Mouse (Mus musculus): ENCODE data around the gene Ankrd9. TPM values are rescaled to one million over a fixed set of nuclear protein-coding genes. Genes with fewer than 3 reads are reported as not detected.

Ankrd9 gene
- 25.5 and 30.5 TPM in 2 replicates for polyA plus RNA-seq (2012; rRNA removed)

GRCm38 (mm10) chr12:110978607-110979406, at the start of gene Ankrd9:
TSS of gene Ankrd9 (minus strand) at chr12:110979040.
- peak; percentile 86 to 93 for DNase-seq (ENCODE audit: extremely low spot score in 1 of 2, low spot score in 1 of 2)

GRCm38 (mm10) chr12:111021577-111021976, 42.7 kb upstream of the Ankrd9 start:
- no peak for DNase-seq (ENCODE audit: extremely low spot score in 1 of 2, low spot score in 1 of 2)

- no peak for DNase-seq (ENCODE audit: extremely low spot score in 1 of 2, low spot score in 1 of 2)
Measured at GRCm38 (mm10) chr12:111021138-111021537, 42.3 kb upstream of the Ankrd9 start.

DNA sequence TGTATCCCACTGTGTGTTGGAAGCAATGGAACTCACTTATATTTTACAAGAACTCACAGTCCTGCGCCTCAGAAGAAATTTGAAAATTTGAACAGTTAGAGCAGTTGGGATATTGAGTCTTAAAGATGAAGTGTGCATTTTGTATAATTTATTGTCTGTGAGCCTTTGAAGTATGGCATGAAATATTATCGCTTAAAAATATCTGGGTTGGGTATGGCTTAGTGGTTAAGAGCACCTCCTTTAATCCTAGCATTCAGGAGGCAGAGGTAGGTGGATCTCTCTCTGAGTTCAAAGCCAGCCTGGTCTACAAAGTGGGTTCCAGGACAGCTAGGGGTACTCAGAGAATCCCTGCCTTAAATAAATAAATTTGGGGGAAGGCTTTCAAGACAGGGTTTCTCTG, 40.2 kb upstream of the Ankrd9 start:
- no peak for DNase-seq (ENCODE audit: extremely low spot score in 1 of 2, low spot score in 1 of 2)

DNA sequence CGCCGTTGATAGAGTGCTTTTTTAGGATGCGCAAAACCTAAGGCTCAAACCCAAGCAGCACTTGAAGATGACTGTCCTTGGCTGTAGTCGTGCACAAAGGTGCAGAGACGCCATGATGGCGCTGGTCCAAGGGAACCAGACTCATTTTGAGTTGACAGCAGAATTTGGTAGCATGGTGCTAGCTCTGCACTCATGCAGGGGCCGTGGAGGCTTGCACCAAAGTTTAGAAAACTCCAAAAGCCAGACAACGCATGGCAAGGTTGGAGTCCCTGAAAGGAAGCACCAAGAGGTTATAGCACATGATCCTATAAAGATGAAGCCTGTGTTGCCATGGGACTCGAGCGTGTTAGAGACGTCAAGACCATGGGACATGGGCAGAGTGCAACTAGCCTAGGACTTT, 39.2 kb upstream of the Ankrd9 start:
- DNase-seq (ENCODE audit: extremely low spot score in 1 of 2, low spot score in 1 of 2), result no peak

DNA sequence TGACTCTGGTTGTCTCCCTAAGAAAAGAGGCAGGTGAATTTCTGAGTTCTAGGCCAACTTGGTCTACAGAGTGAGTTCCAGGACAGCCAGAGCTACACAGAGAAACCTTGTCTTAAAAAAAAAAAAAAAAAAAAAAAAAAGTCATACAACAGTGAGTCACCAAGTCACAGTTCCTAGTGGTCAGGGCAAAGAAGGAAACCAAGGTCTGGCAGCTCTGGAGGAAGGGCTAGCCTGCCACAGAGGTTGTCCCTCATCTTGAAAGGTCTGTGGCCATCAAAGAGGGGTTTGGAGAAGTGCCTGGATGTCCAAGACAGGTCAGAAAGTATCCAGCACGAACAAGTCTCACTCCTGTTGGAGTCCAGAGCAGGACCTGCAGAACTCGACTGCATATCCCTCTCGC, 38.0 kb upstream of the Ankrd9 start:
- DNase-seq (ENCODE audit: extremely low spot score in 1 of 2, low spot score in 1 of 2), result no peak

DNA sequence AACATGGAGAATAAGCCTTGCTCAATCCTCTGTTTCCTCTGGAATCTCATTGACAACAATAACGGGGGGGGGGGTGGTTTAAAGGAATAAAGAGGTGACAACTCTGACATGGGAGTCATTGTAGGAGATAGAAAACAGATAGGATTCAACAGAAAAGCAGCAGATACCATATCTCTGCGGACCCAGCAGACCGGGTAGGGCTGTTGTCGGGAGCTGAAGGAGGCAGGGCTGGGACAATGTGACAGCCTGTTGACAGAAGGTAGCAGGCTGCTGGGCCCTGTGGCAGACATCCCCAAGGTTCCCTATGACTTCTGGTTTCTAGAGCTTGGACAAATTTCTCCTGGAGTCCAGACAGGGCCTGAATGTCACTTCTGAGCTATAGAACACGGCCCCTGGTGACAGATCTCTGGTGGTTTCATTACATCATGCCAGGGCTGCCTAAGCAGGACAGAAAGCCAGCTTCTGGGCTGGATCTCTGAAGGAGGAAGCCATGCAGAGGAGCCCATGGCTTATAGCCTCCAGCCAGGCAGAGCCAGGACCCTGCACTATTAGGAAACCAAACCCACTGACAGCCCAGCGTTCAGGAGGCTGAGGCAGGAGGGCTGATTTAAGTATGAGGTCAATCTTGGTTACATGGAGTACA, 30.9 kb upstream of the Ankrd9 start:
- no peak for DNase-seq (ENCODE audit: extremely low spot score in 1 of 2, low spot score in 1 of 2)

DNA sequence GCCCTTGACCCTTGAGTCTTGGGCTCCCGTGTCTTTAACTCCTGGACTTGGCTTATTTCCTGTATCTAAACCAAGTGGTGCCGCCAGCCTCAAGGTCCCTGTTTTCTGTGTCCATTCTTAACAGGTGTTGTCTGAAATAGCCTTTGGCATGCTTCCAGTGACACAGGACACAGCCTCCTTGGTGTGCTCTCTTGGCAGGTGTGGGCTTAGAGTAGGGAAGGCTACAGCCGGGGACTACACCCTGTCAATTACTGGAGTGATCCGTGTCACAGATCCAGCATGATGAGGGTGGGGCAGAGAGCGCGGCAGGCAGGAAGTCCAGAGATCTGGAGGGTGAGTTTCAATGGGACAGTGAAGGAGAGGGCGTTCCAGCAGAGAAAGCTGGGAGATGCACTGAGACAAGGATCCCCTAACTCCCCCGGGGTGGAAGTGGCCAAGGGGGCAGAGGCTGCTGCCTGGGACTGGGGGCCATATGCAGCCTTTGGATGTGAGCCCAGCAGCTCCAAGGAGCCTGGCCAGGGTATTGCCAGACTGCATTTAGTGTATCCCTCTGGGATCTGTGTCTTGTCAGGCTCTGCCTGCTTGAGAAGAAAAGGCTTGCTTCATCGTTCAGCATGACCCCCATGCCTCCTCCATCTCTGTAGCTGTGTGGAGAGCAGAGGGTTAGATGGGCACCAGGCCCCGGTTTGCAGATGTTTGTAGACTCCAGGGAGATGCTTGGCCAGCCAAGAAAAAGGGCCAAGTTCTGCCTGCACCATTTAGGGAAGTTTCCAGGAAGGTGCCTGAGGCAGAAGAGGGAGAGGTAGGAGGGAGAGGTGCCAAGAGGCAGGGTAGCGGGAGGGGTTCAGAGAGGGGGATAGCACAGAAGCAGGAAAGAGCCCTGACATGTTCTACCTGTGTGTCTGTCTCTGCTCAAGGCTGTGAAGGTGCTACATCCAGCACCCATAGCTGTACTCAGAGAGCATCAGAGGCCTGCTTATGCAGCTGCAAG, 30.0 kb upstream of the Ankrd9 start:
- DNase-seq (ENCODE audit: extremely low spot score in 1 of 2, low spot score in 1 of 2), result no peak

DNA sequence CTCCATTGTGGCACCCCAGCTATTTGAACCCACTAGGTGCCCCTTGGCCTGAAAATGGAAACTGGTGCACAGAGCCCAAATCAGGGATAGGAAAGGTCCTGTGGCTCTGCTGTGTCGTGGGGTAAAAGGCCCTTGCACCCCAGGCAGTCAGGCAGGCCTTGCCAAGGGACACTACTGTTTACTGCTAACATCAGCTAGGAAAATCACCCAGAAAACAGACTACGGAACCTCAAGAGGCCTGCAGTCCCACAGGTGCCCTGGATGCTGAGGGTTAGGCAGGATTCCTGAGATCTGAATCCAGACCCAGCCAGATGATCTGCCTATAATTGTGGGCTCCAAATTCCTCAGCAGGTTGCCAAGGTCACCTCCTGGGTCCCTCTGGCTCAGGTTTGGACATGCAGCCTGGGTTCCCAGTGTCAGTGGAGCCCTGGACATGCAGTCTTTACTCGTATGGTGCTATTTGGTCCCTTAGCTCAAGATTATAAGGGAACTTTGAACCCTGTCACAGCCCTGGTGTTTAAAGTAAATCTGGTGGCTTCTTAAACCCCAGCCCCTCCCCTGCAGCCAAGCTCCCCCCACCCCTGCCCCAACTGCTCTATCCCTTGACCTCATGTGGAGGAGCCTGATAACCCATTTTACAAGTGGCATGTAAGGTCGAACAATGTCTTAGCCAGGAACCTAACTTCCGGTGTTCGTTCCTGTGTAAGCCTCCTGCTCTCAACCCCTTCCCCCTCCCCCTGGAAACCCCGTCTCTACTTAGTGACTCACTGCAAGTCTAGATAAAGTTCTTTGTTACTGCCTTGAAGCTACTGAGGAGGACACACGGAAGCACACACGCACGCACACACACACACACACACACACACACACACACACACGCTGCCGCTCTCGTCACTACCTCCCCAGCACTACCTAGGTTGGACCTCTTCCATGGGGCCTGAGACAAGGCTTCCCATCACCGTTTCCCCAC, 28.6 kb upstream of the Ankrd9 start:
- no peak for DNase-seq (ENCODE audit: extremely low spot score in 1 of 2, low spot score in 1 of 2)

DNA sequence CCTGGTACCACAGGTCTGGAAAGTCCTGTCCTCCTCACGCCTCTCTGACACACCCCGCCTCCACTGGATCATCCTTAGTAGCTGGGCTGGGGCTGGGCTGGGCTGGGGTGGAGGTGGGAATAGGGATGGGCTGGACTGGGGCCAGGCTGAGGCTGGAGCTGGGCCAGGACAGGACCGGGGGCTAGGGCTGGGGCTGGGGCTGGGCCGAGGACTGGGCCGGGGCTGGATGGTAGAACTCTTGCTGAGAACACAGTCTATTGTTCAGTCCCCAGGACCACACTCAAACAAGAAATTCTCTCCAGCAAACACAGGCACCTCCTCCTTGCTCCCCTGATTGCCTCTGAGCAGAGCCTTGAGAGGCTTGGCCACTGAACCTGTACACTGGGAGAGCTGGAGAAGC, 27.5 kb upstream of the Ankrd9 start:
- DNase-seq (ENCODE audit: extremely low spot score in 1 of 2, low spot score in 1 of 2), result no peak

DNA sequence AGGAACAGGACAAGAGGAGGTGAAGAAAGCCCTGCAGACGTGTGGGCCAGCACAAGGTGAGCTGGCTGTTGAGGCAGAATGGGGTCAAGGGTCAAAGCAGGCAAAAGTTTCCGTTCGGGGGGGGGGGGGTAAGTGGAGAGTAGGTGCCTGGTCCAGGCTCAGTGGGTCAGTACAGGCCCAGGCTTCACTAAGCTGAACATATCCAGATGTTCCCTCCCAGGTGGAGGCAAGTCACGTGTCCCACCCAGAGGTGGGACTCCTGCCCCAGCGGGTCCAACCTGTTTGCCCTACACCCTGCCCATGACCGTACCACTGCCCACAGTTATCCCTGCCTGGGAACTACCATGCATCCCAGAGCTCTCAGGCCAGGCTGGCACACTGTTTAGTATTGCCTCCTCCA, 27.0 kb upstream of the Ankrd9 start:
- DNase-seq (ENCODE audit: extremely low spot score in 1 of 2, low spot score in 1 of 2), result no peak

DNA sequence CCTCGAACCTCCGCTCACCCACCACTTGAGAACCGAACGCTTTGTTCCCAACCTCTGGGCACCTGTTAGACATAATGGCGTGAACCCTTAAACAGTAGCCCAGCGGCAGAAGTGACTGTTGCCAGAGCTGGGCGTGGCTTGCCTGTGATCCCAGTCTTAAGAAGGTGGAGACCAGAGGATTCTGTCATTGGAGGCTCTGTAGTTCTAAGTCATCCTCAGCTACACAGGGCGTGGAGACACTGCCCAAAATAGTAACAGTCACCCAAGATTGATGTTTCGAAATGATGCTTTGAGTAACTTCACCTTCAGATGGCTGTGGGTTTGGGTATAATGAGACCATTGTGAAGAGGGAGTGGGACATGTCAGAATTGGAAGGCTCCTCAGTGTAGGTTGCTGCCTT, 25.3 kb upstream of the Ankrd9 start:
- no peak for DNase-seq (ENCODE audit: extremely low spot score in 1 of 2, low spot score in 1 of 2)

GRCm38 (mm10) chr12:111000956-111001355, 22.1 kb upstream of the Ankrd9 start:
- DNase-seq (ENCODE audit: extremely low spot score in 1 of 2, low spot score in 1 of 2), result no peak

DNA sequence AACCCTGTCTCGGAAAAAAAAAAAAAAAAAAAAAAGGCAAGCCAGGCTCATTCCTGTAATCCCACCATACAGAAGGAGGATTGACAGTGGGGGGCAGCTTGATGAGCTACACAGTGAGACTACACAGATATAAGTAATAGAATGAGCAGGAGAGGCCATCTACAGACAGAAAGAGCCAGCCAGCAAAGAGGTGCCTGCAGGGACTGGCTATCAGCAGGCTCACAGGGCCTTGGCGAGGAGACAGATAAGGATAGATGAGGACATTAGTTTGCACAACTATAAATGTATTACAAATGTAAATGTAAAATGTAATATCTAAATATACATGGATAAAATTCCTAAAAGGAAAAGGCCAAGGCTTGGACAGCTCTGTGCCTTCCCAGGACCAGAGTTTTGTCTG, 21.0 kb upstream of the Ankrd9 start:
- DNase-seq (ENCODE audit: extremely low spot score in 1 of 2, low spot score in 1 of 2), result no peak

DNA sequence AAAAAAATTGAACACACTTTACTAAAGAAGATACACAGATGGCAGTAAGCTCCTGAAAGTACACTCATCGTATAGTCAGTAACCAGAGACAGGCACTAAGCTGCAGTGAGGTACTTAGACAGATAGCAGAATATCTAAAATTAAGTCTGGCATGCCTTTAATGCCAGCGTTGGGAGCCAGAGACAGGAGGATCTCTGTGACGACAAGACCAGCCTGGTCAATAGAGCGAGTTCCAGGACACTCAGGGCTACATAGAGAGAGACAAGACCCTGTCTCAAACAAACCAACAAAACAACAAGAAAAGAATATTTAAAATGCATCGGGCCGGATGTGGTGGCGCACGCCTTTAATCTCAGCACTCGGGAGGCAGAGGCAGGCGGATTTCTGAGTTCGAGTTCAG, 19.3 kb upstream of the Ankrd9 start:
- no peak for DNase-seq (ENCODE audit: extremely low spot score in 1 of 2, low spot score in 1 of 2)

- DNase-seq (ENCODE audit: extremely low spot score in 1 of 2, low spot score in 1 of 2), result no peak
Measured at GRCm38 (mm10) chr12:110994666-110995065, 15.8 kb upstream of the Ankrd9 start.

DNA sequence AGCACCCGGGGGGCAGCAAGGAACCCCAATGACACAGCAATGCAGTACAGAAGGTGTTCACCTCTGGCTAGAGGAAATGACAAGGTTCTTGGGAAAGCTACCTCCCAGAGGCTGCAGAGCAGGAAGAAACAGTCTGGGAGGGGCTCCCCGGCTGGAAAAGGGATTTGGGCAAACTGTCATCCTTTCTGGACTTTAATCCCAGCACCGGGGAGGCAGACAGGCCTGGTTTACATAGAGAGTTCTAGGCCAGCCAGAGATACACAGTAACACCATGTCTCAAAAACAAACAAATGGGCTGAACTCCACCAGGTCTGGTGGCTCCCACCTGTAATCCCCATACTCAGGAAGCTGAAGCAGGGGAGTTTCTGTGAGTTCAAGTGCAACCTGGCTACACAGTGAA, 14.4 kb upstream of the Ankrd9 start:
- DNase-seq (ENCODE audit: extremely low spot score in 1 of 2, low spot score in 1 of 2), result no peak

DNA sequence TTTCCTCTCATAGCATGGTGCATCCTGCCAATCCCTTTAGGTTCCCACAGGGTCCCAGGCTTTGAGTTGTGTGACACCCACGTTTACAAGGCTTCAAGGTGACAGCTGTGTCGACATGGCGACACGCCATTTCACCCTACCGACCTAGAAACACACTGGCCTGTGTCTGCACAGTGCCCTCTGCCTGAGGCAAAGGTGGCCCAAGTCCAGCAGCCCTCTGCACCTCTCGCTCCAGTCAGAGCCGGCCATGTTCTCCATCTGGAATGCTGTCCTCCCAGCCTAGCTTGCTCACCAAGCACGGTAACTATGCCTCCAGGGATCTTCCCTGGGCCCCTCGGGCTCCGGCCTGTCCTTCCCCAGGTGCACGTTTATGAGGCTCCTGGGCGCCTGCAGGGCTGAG, 13.9 kb upstream of the Ankrd9 start:
- no peak for DNase-seq (ENCODE audit: extremely low spot score in 1 of 2, low spot score in 1 of 2)

- peak; percentile 74 to 95 for DNase-seq (ENCODE audit: extremely low spot score in 1 of 2, low spot score in 1 of 2)
Measured at GRCm38 (mm10) chr12:110992128-110992553, 13.3 kb upstream of the Ankrd9 start.

Data from frontal cortex, adult 2 months (tissue).